Mouse (Mus musculus) lung, embryonic 14.5 days (tissue): ENCODE measurements around the gene Hoxd1. TPM values are rescaled to one million over a fixed set of nuclear protein-coding genes. Genes with fewer than 3 reads are reported as not detected.

Experiments
- ATAC-seq: fragments of 200-750 bp; cut with Nextera tagmentation; 2 replicates; pipeline ENCODE4 v1.8.0; 2017; ENCODE audit warnings: mild to moderate bottlenecking, moderate TSS enrichment, moderate library complexity; ENCODE audit not compliant: insufficient read depth
- DNase-seq: peaks from one replicate; pipeline ENCODE4 v3.0.0-alpha.2; 2015
- H3K27ac ChIP-seq: fragments of 300-500 bp; sonication (generic); 2 replicates; pipeline ENCODE4 v1.5.1; 2014; ENCODE audit warnings: low read depth, mild to moderate bottlenecking, moderate library complexity
- H3K27me3 ChIP-seq: fragments of 300-500 bp; sonication (generic); 2 replicates; pipeline ENCODE4 v1.6.1; 2014; ENCODE audit warnings: low read length, control low read depth; ENCODE audit not compliant: insufficient read depth
- H3K36me3 ChIP-seq: fragments of 300-500 bp; sonication (generic); 2 replicates; pipeline ENCODE4 v1.6.1; 2014; ENCODE audit warnings: control low read depth; ENCODE audit not compliant: insufficient read depth
- H3K4me1 ChIP-seq: fragments of 300-500 bp; sonication (generic); 2 replicates; pipeline ENCODE4 v1.6.1; 2014; ENCODE audit warnings: antibody characterized with exemption, control low read depth; ENCODE audit not compliant: insufficient read depth
- H3K4me2 ChIP-seq: fragments of 300-500 bp; sonication (generic); 2 replicates; pipeline ENCODE4 v1.6.1; 2014; ENCODE audit warnings: mild to moderate bottlenecking
- H3K4me3 ChIP-seq: fragments of 300-500 bp; sonication (generic); 2 replicates; pipeline ENCODE4 v1.5.1; 2014; ENCODE audit warnings: low read depth, low read length
- H3K9ac ChIP-seq: fragments of 300-500 bp; sonication (generic); 2 replicates; pipeline ENCODE4 v1.6.1; 2014
- H3K9me3 ChIP-seq: fragments of 300-500 bp; sonication (generic); 2 replicates; pipeline ENCODE4 v1.6.1; 2016; ENCODE audit warnings: low read depth, low read length, control low read depth
- CTCF ChIP-seq: IDR thresholded peaks from 2 replicates; pipeline ENCODE4 v1.5.1; 2016; ENCODE audit warnings: antibody characterized with exemption, low read depth
- WGBS: fragments of 180-500 bp; shearing (Covaris S2); extraction: QIAGEN DNeasy Blood & Tissue Kit; methylation state at CpG from one replicate; pipeline ENCODE4 v1.1.7; 2014; 5-methylcytosine and 5-hydroxymethylcytosine counted together
- polyA plus RNA-seq: library from polyadenylated mRNA; unstranded; fragments of >200 nt; fragmentation: Nextera tagmentation; extraction: Ambion mirVana; gene quantifications from 2 replicates; pipeline ENCODE4 v1.2.1, GENCODE M21; 2014

The Hoxd1 gene
- polyA plus RNA-seq, 1 experiment from 2014 or later = 0.09 TPM

DNA sequence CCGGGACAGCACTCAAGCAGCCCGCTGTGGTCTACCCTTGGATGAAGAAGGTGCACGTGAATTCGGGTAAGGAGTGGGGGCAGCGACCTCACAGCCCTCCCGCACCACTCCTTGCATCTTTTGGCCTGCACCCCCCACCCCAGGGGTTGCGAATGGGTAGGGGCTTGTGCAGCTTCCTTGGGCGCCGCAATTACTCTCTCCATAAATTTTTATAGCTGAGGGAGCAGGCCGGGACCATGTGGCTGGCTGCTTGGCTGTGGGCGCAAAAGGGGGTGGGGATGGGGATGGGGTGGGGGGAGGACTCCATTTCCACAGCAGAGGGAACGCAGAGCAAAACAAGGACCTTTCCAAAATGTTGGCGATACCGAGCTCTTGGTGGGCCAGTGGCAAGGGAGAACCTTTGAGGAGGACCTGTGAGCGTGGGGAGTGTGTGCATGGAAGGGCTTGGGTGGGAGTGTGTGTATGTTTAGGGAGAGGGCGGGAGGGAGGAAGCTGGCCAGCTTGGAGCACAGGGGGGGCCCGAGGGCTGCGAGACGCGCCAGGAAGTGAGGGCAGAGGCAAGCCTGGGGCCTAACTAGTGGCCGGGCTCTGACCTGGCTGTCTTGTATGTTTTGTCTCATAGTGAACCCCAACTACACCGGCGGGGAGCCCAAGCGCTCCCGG lies 35.0 kb upstream of the Hoxd1 start:
- 2% methylated on average over 25 of the region's 25 CpGs for WGBS
- Histone ChIP-seq H3K4me3 (peak overlapping the region; percentile 21), H3K4me1 (no peaks in the 10 kb centered on the region), H3K9ac (no peak overlapping the region), H3K27me3 (peaks cover 99% of the 10 kb centered on the region), H3K36me3 (no peaks in the 10 kb centered on the region), H3K4me2 (peak overlapping the region; percentile 34), H3K27ac (no peak overlapping the region), H3K9me3 (no peaks in the 10 kb centered on the region)
- no peak; the same call in 1 of the 2 replicates for ATAC-seq
- TF ChIP-seq CTCF = no peak
- no peak for DNase-seq

DNA sequence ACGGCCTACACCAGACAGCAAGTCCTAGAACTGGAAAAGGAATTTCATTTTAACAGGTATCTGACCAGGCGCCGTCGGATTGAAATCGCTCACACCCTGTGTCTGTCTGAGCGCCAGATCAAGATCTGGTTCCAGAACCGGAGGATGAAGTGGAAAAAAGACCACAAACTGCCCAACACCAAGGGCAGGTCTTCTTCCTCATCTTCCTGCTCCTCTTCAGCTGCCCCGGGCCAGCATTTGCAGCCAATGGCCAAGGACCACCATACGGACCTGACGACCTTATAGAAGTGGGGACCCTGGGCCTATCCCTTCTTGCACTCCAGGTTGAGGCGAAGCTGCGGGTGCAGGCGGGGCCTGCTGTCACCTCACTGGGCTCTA lies 34.5 kb upstream of the Hoxd1 start:
- no peak overlapping the region for H3K4me2 ChIP-seq

DNA sequence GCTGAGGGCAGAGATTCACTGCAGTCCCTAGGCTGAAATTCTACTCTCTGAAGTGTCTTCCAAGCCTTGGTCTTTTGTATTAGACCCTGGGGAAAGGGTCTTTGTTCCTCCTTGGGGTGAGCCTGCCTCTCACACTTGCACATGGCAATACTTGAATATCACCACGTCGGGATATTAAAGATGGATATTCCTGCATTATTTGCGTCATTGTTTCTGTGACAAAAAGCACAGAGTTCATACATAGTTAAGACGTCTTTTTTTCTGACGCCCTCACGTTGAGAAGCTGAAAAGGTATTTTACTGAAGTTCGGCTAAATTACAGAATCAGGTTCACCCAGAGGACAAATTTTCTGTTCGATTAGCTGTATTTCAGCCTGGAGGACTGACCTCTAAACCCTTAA lies 32.4 kb upstream of the Hoxd1 start:
- 12% methylated on average over 8 of the region's 8 CpGs for WGBS
- DNase-seq = no peak
- Histone ChIP-seq H3K27ac (no peak overlapping the region), H3K9ac (no peak overlapping the region), H3K27me3 (peaks cover 99% of the 10 kb centered on the region), H3K36me3 (no peaks in the 10 kb centered on the region), H3K4me3 (no peak overlapping the region), H3K4me2 (no peak overlapping the region), H3K4me1 (no peaks in the 10 kb centered on the region), H3K9me3 (no peaks in the 10 kb centered on the region)
- ATAC-seq = no peak
- TF ChIP-seq CTCF = no peak

More for the DNA sequence above, 34.5 kb upstream of the Hoxd1 start:
- Histone ChIP-seq H3K4me1 (no peaks in the 10 kb centered on the region), H3K27ac (no peak overlapping the region), H3K36me3 (no peaks in the 10 kb centered on the region), H3K9ac (no peak overlapping the region), H3K9me3 (no peaks in the 10 kb centered on the region), H3K4me3 (no peak overlapping the region), H3K27me3 (peaks cover 99% of the 10 kb centered on the region)
- DNase-seq = no peak
- WGBS = 13% methylated on average over 13 of the region's 13 CpGs
- no peak for TF ChIP-seq CTCF
- ATAC-seq = no peak

DNA sequence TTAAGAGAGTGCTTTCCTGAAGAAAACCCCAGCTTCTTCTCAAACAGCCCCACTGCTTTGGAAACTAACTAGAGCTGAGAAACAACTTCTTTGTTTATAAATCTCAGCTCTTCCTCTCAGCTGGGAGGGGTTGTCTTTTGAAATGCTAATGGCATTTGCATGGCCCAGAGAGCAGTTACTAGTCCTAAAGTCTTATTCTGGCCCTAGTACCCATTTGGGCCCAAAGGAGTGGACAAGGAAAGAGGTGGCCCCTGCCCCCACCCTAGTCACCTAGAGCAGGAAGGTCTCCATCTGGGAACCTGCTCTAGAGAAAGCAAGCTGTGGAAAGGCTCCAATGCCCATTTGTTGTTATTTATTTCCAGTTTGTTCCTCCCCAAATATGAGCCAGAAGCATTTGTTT lies 31.7 kb upstream of the Hoxd1 start:
- H3K4me3 ChIP-seq = no peak overlapping the region
- no peak for TF ChIP-seq CTCF
- H3K4me1 ChIP-seq = no peaks in the 10 kb centered on the region
- no peak overlapping the region for H3K9ac ChIP-seq
- no peaks in the 10 kb centered on the region for H3K9me3 ChIP-seq
- H3K4me2 ChIP-seq = no peak overlapping the region
- ATAC-seq = no peak
- no peaks in the 10 kb centered on the region for H3K36me3 ChIP-seq
- DNase-seq = no peak
- no peak overlapping the region for H3K27ac ChIP-seq
- H3K27me3 ChIP-seq = peaks cover 99% of the 10 kb centered on the region

DNA sequence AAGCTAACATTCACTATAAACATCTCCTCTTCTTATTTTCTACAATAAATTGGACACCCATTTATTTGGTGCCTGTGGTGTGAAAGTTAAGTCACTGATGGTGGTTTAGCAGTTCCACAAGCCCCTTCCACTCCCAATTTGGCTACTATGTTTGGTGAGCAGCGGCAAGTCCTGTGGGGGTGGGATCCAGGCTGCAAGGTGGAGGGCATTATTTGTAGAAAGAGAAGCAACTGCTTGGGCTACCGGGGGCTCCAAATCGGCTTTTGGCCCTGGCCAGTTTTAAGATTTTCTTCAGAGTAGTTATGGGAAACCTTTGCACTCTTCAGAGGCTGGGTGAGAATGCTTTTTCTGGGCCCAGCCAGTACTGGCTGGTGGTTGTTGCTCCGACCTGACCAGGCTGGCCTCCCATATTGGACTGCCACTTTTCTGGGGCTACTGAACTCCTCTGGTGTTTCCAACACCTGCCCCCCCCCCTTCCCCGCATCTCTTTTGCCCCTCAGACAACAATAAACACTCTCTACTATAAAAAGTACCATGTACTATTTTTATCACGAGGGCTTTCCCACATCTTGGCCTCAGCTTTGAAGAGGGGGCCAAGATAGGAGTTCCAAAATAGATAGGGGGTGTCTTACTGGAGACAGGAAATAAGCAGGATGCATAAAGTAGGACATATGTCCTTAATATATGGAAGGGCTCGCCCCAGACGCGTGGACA lies 30.8 kb upstream of the Hoxd1 start:
- H3K36me3 ChIP-seq = no peaks in the 10 kb centered on the region
- H3K4me1 ChIP-seq = no peaks in the 10 kb centered on the region
- no peak overlapping the region for H3K4me3 ChIP-seq
- H3K27ac ChIP-seq = no peak overlapping the region
- WGBS = 8% methylated on average over 9 of the region's 9 CpGs
- no peak overlapping the region for H3K4me2 ChIP-seq
- no peak for TF ChIP-seq CTCF
- H3K9me3 ChIP-seq = no peaks in the 10 kb centered on the region
- peaks cover 99% of the 10 kb centered on the region for H3K27me3 ChIP-seq
- ATAC-seq (no peak), DNase-seq (no peak)
- no peak overlapping the region for H3K9ac ChIP-seq

DNA sequence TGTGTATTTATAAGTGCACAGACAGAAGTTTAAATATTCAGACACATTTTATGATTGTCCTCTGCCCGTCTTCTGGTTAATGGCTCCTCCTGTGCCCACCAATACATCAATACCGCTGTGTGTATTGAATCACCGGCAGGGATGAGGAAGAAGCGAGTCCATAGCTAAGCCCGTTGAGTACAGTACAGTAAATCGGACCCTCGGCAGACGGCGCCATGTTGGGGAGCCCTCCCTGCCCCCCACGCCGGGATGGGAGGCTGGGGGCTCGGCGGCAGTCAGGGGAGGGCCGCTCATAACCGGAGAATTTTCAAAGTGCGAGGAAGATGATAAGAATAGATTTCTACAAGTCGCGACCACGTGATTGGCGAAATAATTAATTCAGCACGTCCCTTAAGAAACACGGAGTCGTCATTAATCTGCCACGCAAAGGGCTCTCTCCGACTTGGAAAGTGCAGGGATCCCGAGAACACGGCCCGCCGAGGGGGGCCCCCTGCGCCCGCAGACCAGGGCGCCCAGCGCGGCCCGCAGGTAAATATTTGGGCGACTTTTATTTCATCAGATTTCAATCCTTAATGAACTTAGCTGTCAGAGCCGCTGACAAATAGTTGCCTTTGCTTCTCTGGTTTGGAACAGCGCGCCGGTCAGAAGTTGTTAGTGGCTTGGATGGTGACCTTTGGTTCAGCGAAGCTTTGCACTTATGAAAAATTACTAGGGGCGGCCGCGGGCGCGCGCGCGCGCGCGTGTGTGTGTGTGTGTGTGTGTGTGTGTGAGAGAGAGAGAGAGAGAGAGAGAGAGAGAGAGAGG lies 30.1 kb upstream of the Hoxd1 start:
- no peaks in the 10 kb centered on the region for H3K36me3 ChIP-seq
- H3K9ac ChIP-seq = no peak overlapping the region
- no peaks in the 10 kb centered on the region for H3K9me3 ChIP-seq
- ATAC-seq (no peak), DNase-seq (no peak)
- H3K4me1 ChIP-seq = no peaks in the 10 kb centered on the region
- H3K4me2 ChIP-seq = peak overlapping the region; percentile 20; the same call in 1 of the 2 replicates
- H3K27ac ChIP-seq = no peak overlapping the region
- H3K27me3 ChIP-seq = peaks cover 99% of the 10 kb centered on the region
- 1% methylated on average over 52 of the region's 52 CpGs for WGBS
- no peak overlapping the region for H3K4me3 ChIP-seq
- no peak for TF ChIP-seq CTCF

DNA sequence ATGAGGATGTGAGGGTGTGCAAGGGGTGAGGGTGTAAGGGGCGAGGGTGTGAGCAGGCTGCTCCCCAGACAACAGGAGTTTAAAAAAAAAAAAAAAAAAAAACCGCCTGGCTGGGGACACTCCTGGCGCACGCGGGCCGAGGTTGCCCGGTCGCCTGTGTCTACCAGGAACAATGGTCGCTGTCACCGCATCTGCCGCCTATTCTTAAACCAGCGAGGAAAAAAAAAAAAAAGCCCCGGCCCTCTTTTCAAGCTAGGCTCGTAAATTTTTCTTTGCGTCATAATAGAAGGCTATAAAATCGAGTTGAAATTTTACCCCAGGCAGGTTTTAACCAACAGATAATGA lies 29.5 kb upstream of the Hoxd1 start:
- no peak for DNase-seq
- Histone ChIP-seq H3K4me2 (no peak overlapping the region), H3K4me3 (no peak overlapping the region), H3K27me3 (peaks cover 99% of the 10 kb centered on the region), H3K4me1 (no peaks in the 10 kb centered on the region), H3K36me3 (no peaks in the 10 kb centered on the region), H3K9me3 (no peaks in the 10 kb centered on the region), H3K27ac (no peak overlapping the region), H3K9ac (no peak overlapping the region; the same call in 1 of the 2 replicates)
- 2% methylated on average over 16 of the region's 16 CpGs for WGBS
- no peak for ATAC-seq
- no peak for TF ChIP-seq CTCF
